In the genomic region with DNA sequence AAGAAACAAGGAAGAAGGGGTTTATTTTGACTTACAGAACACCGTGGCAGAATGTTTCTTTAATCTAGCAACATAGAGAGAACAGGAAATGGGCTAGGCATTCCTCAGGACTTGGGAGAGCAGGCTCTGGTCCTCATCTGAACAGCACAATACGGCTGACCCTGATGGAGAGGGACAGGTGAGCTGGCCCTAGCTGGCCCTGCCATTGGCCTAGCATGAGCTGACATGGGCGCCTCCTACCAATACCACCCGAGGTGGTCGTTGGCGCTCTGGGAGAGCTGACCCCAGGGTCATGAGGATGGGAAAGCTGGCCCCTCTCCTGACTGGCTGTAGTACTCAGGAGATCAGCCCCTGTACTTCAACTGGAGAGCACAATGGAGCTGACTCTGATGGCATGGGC, we compare ENCODE assay signal across 25 mouse cellular contexts.
A peak's percentile ranks its signal among the peaks of the same experiment; 100 is the strongest.
DNase-seq lines count a peak whose midpoint lies in the region; ATAC-seq and TF ChIP-seq lines count a peak whose summit lies in the region.
"Had no signal": no experiment of that assay in that cellular context is flagged by ENCODE, and none has a peak within 500 bp of the region (broad histone marks: within the 10 kb centered on the region; RNA-seq: fewer than 3 reads in every experiment).

No protein-coding gene starts in this region.

- intact Hi-C loops in heart, postnatal 14 days (cut with DNase I): no loop called here

- H3K36me3 ChIP-seq in forebrain, embryonic 12.5 days (replicated peaks): no peaks in the 10 kb centered on the region
- H3K36me3 ChIP-seq in forebrain, embryonic 11.5 days (ENCODE audit: control insufficient read depth, insufficient read depth, low read length): no peaks in the 10 kb centered on the region
- H3K36me3 ChIP-seq in megakaryocyte, embryonic 14.5 days (replicated peaks; ENCODE audit: low read length): no peaks in the 10 kb centered on the region
- H3K36me3 ChIP-seq in hindbrain, postnatal 0 days (ENCODE audit: insufficient read depth, low read length): no peaks in the 10 kb centered on the region
- H3K36me3 ChIP-seq: heart, embryonic 12.5 days; limb, embryonic 10.5 days; liver, embryonic 15.5 days; lung, embryonic 15.5 days; midbrain, embryonic 12.5 days had no signal

- peaks cover 5% of the 10 kb centered on the region; the same call in 1 of the 2 replicates for H3K4me1 ChIP-seq in forebrain, embryonic 12.5 days
- H3K4me1 ChIP-seq in forebrain, embryonic 11.5 days (replicated peaks; ENCODE audit: control insufficient read depth, insufficient read depth, low read length): no peaks in the 10 kb centered on the region
- H3K4me1 ChIP-seq in megakaryocyte, embryonic 14.5 days: no peaks in the 10 kb centered on the region
- H3K4me1 ChIP-seq in hindbrain, postnatal 0 days (ENCODE audit: insufficient read depth, low read length): no peaks in the 10 kb centered on the region
- peaks cover 5% of the 10 kb centered on the region for H3K4me1 ChIP-seq in olfactory bulb, adult 2 months (ENCODE audit: control insufficient read depth, insufficient read depth, low read length)
- H3K4me1 ChIP-seq: limb, embryonic 10.5 days; liver, embryonic 15.5 days; lung, embryonic 15.5 days had no signal

- 88% methylated on average over 6 of the region's 6 CpGs for WGBS in forebrain, embryonic 12.5 days
- 87% methylated on average over 6 of the region's 6 CpGs for WGBS in forebrain, embryonic 11.5 days
- WGBS in hindbrain, postnatal 0 days: 89% methylated on average over 6 of the region's 6 CpGs
- 82% methylated on average over 6 of the region's 6 CpGs for WGBS in olfactory bulb, adult 2 months

- no peaks in the 10 kb centered on the region for H3K27me3 ChIP-seq in forebrain, embryonic 12.5 days
- H3K27me3 ChIP-seq in forebrain, embryonic 11.5 days (ENCODE audit: control insufficient read depth, insufficient read depth, low read length): no peaks in the 10 kb centered on the region
- no peaks in the 10 kb centered on the region for H3K27me3 ChIP-seq in megakaryocyte, embryonic 14.5 days (replicated peaks)
- H3K27me3 ChIP-seq in hindbrain, postnatal 0 days (ENCODE audit: insufficient read depth, low read length): no peaks in the 10 kb centered on the region
- H3K27me3 ChIP-seq: heart, embryonic 12.5 days; liver, embryonic 15.5 days; lung, embryonic 15.5 days; midbrain, embryonic 12.5 days had no signal

- no peak for TF ChIP-seq POLR2A in olfactory bulb, adult 2 months (IDR thresholded peaks at IDR 0.05; ENCODE audit: insufficient read depth, low read depth, low read length)

- no peak overlapping the region for H3K9ac ChIP-seq in forebrain, embryonic 12.5 days
- H3K9ac ChIP-seq in forebrain, embryonic 11.5 days (ENCODE audit: low read length): no peak overlapping the region
- H3K9ac ChIP-seq in hindbrain, postnatal 0 days (replicated peaks; ENCODE audit: low read length): no peak overlapping the region
- H3K9ac ChIP-seq: heart, embryonic 12.5 days; liver, embryonic 15.5 days; lung, embryonic 15.5 days; midbrain, embryonic 12.5 days had no signal

- no peak for DNase-seq in forebrain, embryonic 11.5 days (ENCODE audit: low spot score)
- no peak for DNase-seq in hindbrain, postnatal 0 days (ENCODE audit: low spot score)
- DNase-seq in heart, postnatal 14 days: no peak
- no peak for DNase-seq in urinary bladder, postnatal 25 days (ENCODE audit: low spot score)
- DNase-seq: adrenal gland, postnatal 10 days; cerebellum, adult 2 months; gastrocnemius, postnatal 10 days; heart, adult 18-20 months; kidney, adult 2 months; liver; lung, postnatal 4 days; right cerebral cortex, postnatal 14 days; thymus, adult 2 months had no signal

- H3K4me3 ChIP-seq in forebrain, embryonic 12.5 days (replicated peaks): no peak overlapping the region
- no peak overlapping the region for H3K4me3 ChIP-seq in forebrain, embryonic 11.5 days (ENCODE audit: low read depth, low read length)
- H3K4me3 ChIP-seq in megakaryocyte, embryonic 14.5 days (replicated peaks): peak overlapping the region; percentile 16
- no peak overlapping the region for H3K4me3 ChIP-seq in hindbrain, postnatal 0 days (ENCODE audit: low read length)
- no peak overlapping the region for H3K4me3 ChIP-seq in olfactory bulb, adult 2 months (ENCODE audit: insufficient read depth, low read depth, low read length)
- H3K4me3 ChIP-seq: heart, embryonic 12.5 days; limb, embryonic 10.5 days; liver, embryonic 15.5 days; lung, embryonic 15.5 days; midbrain, embryonic 12.5 days had no signal

- no peak for TF ChIP-seq CTCF in hindbrain, postnatal 0 days (IDR thresholded peaks at IDR 0.05; ENCODE audit: low read depth)
- no peak for TF ChIP-seq CTCF in olfactory bulb, adult 2 months (IDR thresholded peaks at IDR 0.05; ENCODE audit: insufficient read depth, low read depth, low read length)

- H3K4me2 ChIP-seq in forebrain, embryonic 12.5 days: no peak overlapping the region
- no peak overlapping the region for H3K4me2 ChIP-seq in forebrain, embryonic 11.5 days (ENCODE audit: low read depth, low read length, severe bottlenecking)
- no peak overlapping the region for H3K4me2 ChIP-seq in hindbrain, postnatal 0 days (ENCODE audit: low read depth, low read length)
- H3K4me2 ChIP-seq: heart, embryonic 12.5 days; liver, embryonic 15.5 days; lung, embryonic 15.5 days; midbrain, embryonic 12.5 days had no signal

- H3K27ac ChIP-seq in forebrain, embryonic 12.5 days: 0 out of 2 replicates have a peak overlapping the region, but pooled peaks have one; percentile 43
- H3K27ac ChIP-seq in forebrain, embryonic 11.5 days (ENCODE audit: low read depth, low read length): no peak overlapping the region
- no peak overlapping the region for H3K27ac ChIP-seq in hindbrain, postnatal 0 days
- peak overlapping the region; percentile 25; the same call in 1 of the 2 replicates for H3K27ac ChIP-seq in olfactory bulb, adult 2 months (ENCODE audit: insufficient read depth, low read depth, low read length)
- H3K27ac ChIP-seq: kidney, postnatal 0 days; limb, embryonic 10.5 days; liver, embryonic 15.5 days; lung, embryonic 15.5 days; midbrain, embryonic 12.5 days; stomach, postnatal 0 days had no signal

- no peaks in the 10 kb centered on the region for H3K9me3 ChIP-seq in forebrain, embryonic 12.5 days
- no peaks in the 10 kb centered on the region for H3K9me3 ChIP-seq in forebrain, embryonic 11.5 days (ENCODE audit: control insufficient read depth, low read length)
- peaks cover 3% of the 10 kb centered on the region; the same call in 1 of the 2 replicates for H3K9me3 ChIP-seq in megakaryocyte, embryonic 14.5 days
- H3K9me3 ChIP-seq in hindbrain, postnatal 0 days (ENCODE audit: low read length): no peaks in the 10 kb centered on the region
- H3K9me3 ChIP-seq: heart, embryonic 12.5 days; limb, embryonic 10.5 days; liver, embryonic 15.5 days; lung, embryonic 15.5 days; midbrain, embryonic 12.5 days had no signal

- 0 out of 2 replicates have a peak, but pooled peaks have one; percentile 15 for ATAC-seq in forebrain, embryonic 12.5 days (ENCODE audit: low FRiP score)
- ATAC-seq in forebrain, embryonic 11.5 days (replicated peaks; ENCODE audit: low FRiP score): no peak; the same call in 1 of the 2 replicates
- no peak for ATAC-seq in megakaryocyte, adult 5-6 weeks (ENCODE audit: poor library complexity, severe bottlenecking)
- peak; percentile 32; the same call in 1 of the 2 replicates for ATAC-seq in hindbrain, postnatal 0 days
- ATAC-seq: inflammation-experienced regulatory T-cells, adult 6 months had no signal

Comparison
In these comparisons a context has a peak if more than half of its experiments do, and no peak if none do; other contexts are left out.
1. ATAC-seq: peak in forebrain, embryonic 12.5 days (single experiment) and hindbrain, postnatal 0 days (single experiment); none in forebrain, embryonic 11.5 days (single experiment) and megakaryocyte, adult 5-6 weeks (single experiment).
2. H3K27ac ChIP-seq: peak in forebrain, embryonic 12.5 days (single experiment) and olfactory bulb, adult 2 months (single experiment); none in forebrain, embryonic 11.5 days (single experiment) and hindbrain, postnatal 0 days (single experiment).